Mouse (Mus musculus) stomach, postnatal 0 days (tissue): ENCODE measurements around the gene Nemf.
"Not testable (repeated sequence)": the region's sequence is repeated elsewhere in the genome, so short reads cannot be mapped to it uniquely, and the experiment has no call there.

Experiments
- CTCF ChIP-seq: IDR thresholded peaks from 2 replicates; pipeline ENCODE4 v1.5.1; 2016; ENCODE audit warnings: antibody characterized with exemption, low read depth, mild to moderate bottlenecking, moderate library complexity
- EP300 ChIP-seq: optimal IDR thresholded peaks from 2 replicates; pipeline ENCODE3; 2016; ENCODE audit warnings: antibody characterized with exemption

- not testable (repeated sequence) for TF ChIP-seq CTCF, EP300
These were observed 20.7 kb upstream of the Nemf start for GRCm38 (mm10) chr12:69377636-69378035.
